In genomic region chr1:182895698-182896097, GRCm38 (mm10) we compare ENCODE assay signal across 8 mouse cellular contexts. TPM values are rescaled to one million over a fixed set of nuclear protein-coding genes. Genes with fewer than 3 reads are reported as not detected.
DNase-seq lines count a peak whose midpoint lies in the region; ATAC-seq and TF ChIP-seq lines count a peak whose summit lies in the region.

No protein-coding gene starts in this region.

- no peaks in the 10 kb centered on the region for H3K4me1 ChIP-seq in lung, adult 2 months (ENCODE audit: control insufficient read depth, insufficient read depth, low read length)
- H3K4me1 ChIP-seq in small intestine, adult 2 months (ENCODE audit: control insufficient read depth, insufficient read depth, insufficient read length, low read length) = no peaks in the 10 kb centered on the region; the same call in 1 of the 2 replicates

- peak; percentile 60 for DNase-seq in CD4-positive, CD25-positive, alpha-beta regulatory T cell, adult 2 months (ENCODE audit: low read depth, low spot score)
- peak; percentile 12 for DNase-seq in ovary, postnatal 10 days (ENCODE audit: low spot score)
- DNase-seq in ovary, adult 18-20 months (ENCODE audit: low spot score) = no peak
- peak; percentile 40 to 52 for DNase-seq in cerebellum, postnatal 4 days (ENCODE audit: low spot score in 2 of 2)
- peak; percentile 56 for DNase-seq in lung, adult 2 months

- WGBS in lung, adult 2 months = 31% methylated on average over 9 of the region's 9 CpGs
- 55% methylated on average over 9 of the region's 9 CpGs for WGBS in small intestine, adult 2 months

- ATAC-seq in CD4-positive, CD25-positive, alpha-beta regulatory T cell, adult 4 months = no peak
- ATAC-seq in hematopoietic stem cell, adult 5-6 weeks (replicated peaks in 1 of 2; ENCODE audit: insufficient read depth in 1 of 2, low FRiP score in 2 of 2, low TSS enrichment in 1 of 2, low read depth in 1 of 2, poor library complexity in 2 of 2, severe bottlenecking in 2 of 2) = peak; percentile 56 to 72; a peak in 2 of 4 replicates

- H3K4me3 ChIP-seq in lung, adult 2 months (replicated peaks; ENCODE audit: extremely low read depth, low read depth, low read length) = no peak overlapping the region
- no peak overlapping the region for H3K4me3 ChIP-seq in small intestine, adult 2 months (ENCODE audit: low read depth, low read length)

- TF ChIP-seq CTCF in lung, adult 2 months (IDR thresholded peaks at IDR 0.05; ENCODE audit: insufficient read depth, low read length) = peak; percentile 75
- TF ChIP-seq CTCF in small intestine, adult 2 months (IDR thresholded peaks at IDR 0.05; ENCODE audit: extremely low read depth, insufficient read length, insufficient replicate concordance, low read depth, low read length) = peak; percentile 52; the same call in 1 of the 2 replicates

- no peaks in the 10 kb centered on the region for H3K36me3 ChIP-seq in small intestine, adult 2 months (ENCODE audit: control insufficient read depth, insufficient read depth, low read length)

- no peak overlapping the region for H3K27ac ChIP-seq in small intestine, adult 2 months (ENCODE audit: insufficient read depth, low read depth, low read length)

- TF ChIP-seq POLR2A in lung, adult 2 months (IDR thresholded peaks at IDR 0.05; ENCODE audit: borderline replicate concordance, extremely low read depth, low read depth, low read length) = no peak
- no peak for TF ChIP-seq POLR2A in small intestine, adult 2 months (IDR thresholded peaks at IDR 0.05; ENCODE audit: low read depth, low read length)

- H3K27me3 ChIP-seq in small intestine, adult 2 months (ENCODE audit: control insufficient read depth, insufficient read depth, low read length) = no peaks in the 10 kb centered on the region

RNA-seq across cellular contexts. Expression of gene Tlr5, which starts 58.9 kb away (rescaled TPM):
- under 1 TPM in 1 of 2 experiments, not detected in 1; 0.34 TPM for polyA plus RNA-seq in CD4-positive, CD25-positive, alpha-beta regulatory T cell, adult 4 months (2017; shearing (Covaris generic))
- 1.3 TPM in 1 of 2 replicates, not detected in the other for total RNA-seq in hematopoietic stem cell, adult 5-6 weeks (2017)
- polyA plus RNA-seq in lung, adult 2 months (2012; rRNA removed) = 6.1 and 7.4 TPM in 2 replicates
- 0.46 and 0.49 TPM in 2 replicates for polyA plus RNA-seq in small intestine, adult 2 months (2012; rRNA removed)
